Mouse (Mus musculus): ENCODE data around the gene Ubc.

DNA sequence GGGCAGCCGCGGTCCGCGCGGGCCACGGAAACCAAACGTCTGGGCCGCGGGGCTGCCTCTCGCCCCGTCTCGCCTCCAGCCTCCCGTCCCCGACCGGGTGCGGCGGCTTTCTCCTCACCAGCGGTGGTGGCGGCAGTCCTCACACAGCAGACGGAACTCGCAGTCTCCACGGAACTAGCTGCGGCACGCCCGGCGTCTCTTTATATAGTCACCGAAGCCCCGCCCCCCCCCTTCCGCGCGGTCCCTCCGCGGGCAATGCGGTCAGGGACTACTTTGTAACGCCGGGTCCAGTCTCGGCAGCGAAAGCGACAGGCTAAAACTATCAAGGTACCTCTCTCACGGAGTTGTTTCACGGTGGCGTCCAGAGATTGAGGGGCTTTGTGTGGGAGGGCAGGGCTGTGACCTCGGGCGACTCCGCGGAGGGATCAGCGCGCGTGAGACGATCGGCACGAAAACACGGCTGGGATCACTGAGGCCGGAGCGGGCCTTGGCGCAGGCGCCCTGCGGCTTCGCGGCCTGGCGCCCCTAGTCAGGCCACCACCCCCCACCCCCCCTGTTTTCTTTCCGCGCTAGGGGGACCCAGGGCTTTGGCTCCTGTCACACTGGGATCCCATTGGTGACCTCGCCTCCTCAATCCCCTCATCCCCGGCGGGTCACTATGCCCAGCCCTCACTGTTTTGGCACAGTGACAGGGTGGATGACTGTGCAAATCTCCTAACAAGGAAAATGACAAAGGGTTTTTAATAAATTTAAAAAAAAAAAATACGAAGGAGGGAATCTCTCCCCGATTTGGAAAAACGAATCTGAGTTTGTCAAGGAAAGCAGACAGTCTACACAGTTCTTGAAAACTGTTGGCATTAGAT is at the start of gene Ubc:
- TF ChIP-seq POLR2A (IDR thresholded peaks at IDR 0.05; ENCODE audit: borderline replicate concordance, control insufficient read depth, low read depth, low read length) (peak; percentile 99), CTCF (IDR thresholded peaks at IDR 0.05; ENCODE audit: control insufficient read depth, insufficient read depth, low read length) (no peak)
